23 mouse cellular contexts compared by ENCODE assay signal in the genomic region with DNA sequence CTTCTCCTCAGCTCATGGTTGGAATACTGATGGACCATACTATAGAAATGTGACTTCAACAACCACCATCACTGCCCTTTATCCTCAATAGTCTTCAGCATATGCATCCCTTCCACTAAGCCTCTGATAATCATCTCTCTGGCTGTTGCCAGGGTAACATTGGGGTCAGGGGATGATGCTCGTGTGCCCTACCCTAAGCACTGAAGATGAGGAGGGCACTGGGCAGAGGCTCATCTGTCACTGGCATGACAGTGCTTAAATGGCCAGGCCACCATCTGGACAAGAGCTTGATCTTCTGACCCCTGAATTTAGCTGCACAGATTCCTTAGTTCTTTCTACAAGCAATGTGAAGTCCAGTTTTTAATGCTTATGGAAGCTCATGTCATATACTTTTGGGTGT. TPM values are rescaled to one million over a fixed set of nuclear protein-coding genes. Genes with fewer than 3 reads are reported as not detected.
"Had no signal": no experiment of that assay in that cellular context is flagged by ENCODE, and none has a peak within 500 bp of the region (broad histone marks: within the 10 kb centered on the region; RNA-seq: fewer than 3 reads in every experiment).

No protein-coding gene starts in this region.

- H3K4me2 ChIP-seq: lung, embryonic 15.5 days; midbrain, embryonic 11.5 days; midbrain, embryonic 13.5 days; neural tube, embryonic 12.5 days; stomach, embryonic 15.5 days had no signal

- H3K9me3 ChIP-seq: lung, embryonic 15.5 days; midbrain, embryonic 13.5 days; neural tube, embryonic 12.5 days; stomach, embryonic 15.5 days had no signal

- H3K36me3 ChIP-seq: lung, embryonic 15.5 days; neural tube, embryonic 12.5 days; stomach, embryonic 15.5 days had no signal

- H3K27me3 ChIP-seq: lung, embryonic 15.5 days; megakaryocyte, embryonic 14.5 days; midbrain, embryonic 13.5 days; neural tube, embryonic 12.5 days; stomach, embryonic 15.5 days had no signal

- H3K9ac ChIP-seq: liver, postnatal 0 days; lung, embryonic 15.5 days; midbrain, embryonic 13.5 days; neural tube, embryonic 12.5 days; stomach, embryonic 15.5 days had no signal

- ATAC-seq: liver, postnatal 0 days; lung, postnatal 0 days; midbrain, embryonic 13.5 days; midbrain, embryonic 16.5 days had no signal

- H3K27ac ChIP-seq: lung, embryonic 15.5 days; macrophage; midbrain, embryonic 13.5 days; neural tube, embryonic 12.5 days; stomach, embryonic 15.5 days; stomach, postnatal 0 days had no signal

- H3K4me1 ChIP-seq: lung, embryonic 15.5 days; megakaryocyte, embryonic 14.5 days; midbrain, embryonic 13.5 days; neural tube, embryonic 12.5 days; stomach, embryonic 15.5 days had no signal

- DNase-seq: liver, postnatal 0 days; lung, adult 2 months; lung, postnatal 14 days; lung, postnatal 36 days; right cerebral cortex, postnatal 14 days; thymus, adult 2 months; thymus, postnatal 25 days; thymus, postnatal 4 days had no signal

- H3K4me3 ChIP-seq: lung, embryonic 15.5 days; megakaryocyte, embryonic 14.5 days; midbrain, embryonic 13.5 days; neural tube, embryonic 12.5 days; stomach, embryonic 15.5 days had no signal

RNA-seq across cellular contexts. Expression of gene Gm10097, which starts 51.8 kb away (rescaled TPM):
- total RNA-seq: monocyte, adult 5-6 weeks; neutrophil, adult 5-6 weeks had no signal
- polyA plus RNA-seq: lung, adult 2 months; macrophage; midbrain, embryonic 11.5 days; spleen, adult 2 months; testis, adult 2 months; thymus, adult 2 months; urinary bladder, adult 2 months had no signal
